Mouse (Mus musculus): ENCODE results near the gene Vmn2r114.
"Not testable (repeated sequence)": the region's sequence is repeated elsewhere in the genome, so short reads cannot be mapped to it uniquely, and the experiment has no call there.

Gene Vmn2r114

GRCm38 (mm10) chr17:23312437-23312836 lies at the start of gene Vmn2r114:
Gene Vmn2r114, minus strand, starts transcription at chr17:23312537.
- not testable (repeated sequence) for DNase-seq (ENCODE audit: low spot score in 2 of 2)

GRCm38 (mm10) chr17:23351644-23352043 lies 39.3 kb upstream of the Vmn2r114 start:
- DNase-seq (ENCODE audit: low spot score in 2 of 2): no peak

- DNase-seq (ENCODE audit: low spot score in 2 of 2): not testable (repeated sequence)
Measured at GRCm38 (mm10) chr17:23343441-23343840, 31.1 kb upstream of the Vmn2r114 start, which contains the start of gene Vmn2r115. Gene Vmn2r115, plus strand, starts transcription at chr17:23343741.

- no peak for DNase-seq (ENCODE audit: low spot score in 2 of 2)
Measured at GRCm38 (mm10) chr17:23330657-23331056, 18.3 kb upstream of the Vmn2r114 start.

Measured in frontal cortex, postnatal 14 days (tissue).